Mouse (Mus musculus) stomach, embryonic 15.5 days (tissue): ENCODE data around the gene Miga2. TPM values are rescaled to one million over a fixed set of nuclear protein-coding genes. Genes with fewer than 3 reads are reported as not detected.

Experiments used
- ATAC-seq: fragments of 200-750 bp; cut with Nextera tagmentation; 2 replicates; pipeline ENCODE4 v1.8.0; 2017; ENCODE audit warnings: low read depth, moderate number of reproducible peaks, moderate TSS enrichment; ENCODE audit not compliant: insufficient read depth, low FRiP score
- H3K27ac ChIP-seq: fragments of 300-500 bp; sonication (generic); 2 replicates; pipeline ENCODE4 v1.5.1; 2015; ENCODE audit warnings: mild to moderate bottlenecking, inconsistent platforms
- H3K27me3 ChIP-seq: fragments of 300-500 bp; sonication (generic); replicated peaks from 2 replicates; pipeline ENCODE4 v1.6.1; 2015; ENCODE audit warnings: inconsistent platforms
- H3K36me3 ChIP-seq: fragments of 300-500 bp; sonication (generic); 2 replicates; pipeline ENCODE4 v1.6.1; 2015; ENCODE audit warnings: inconsistent platforms
- H3K4me1 ChIP-seq: fragments of 300-500 bp; sonication (generic); 2 replicates; pipeline ENCODE4 v1.6.1; 2015; ENCODE audit warnings: inconsistent platforms
- H3K4me2 ChIP-seq: fragments of 300-500 bp; sonication (generic); 2 replicates; pipeline ENCODE4 v1.6.1; 2015; ENCODE audit warnings: mild to moderate bottlenecking, inconsistent platforms
- H3K4me3 ChIP-seq: fragments of 300-500 bp; sonication (generic); replicated peaks from 2 replicates; pipeline ENCODE4 v1.5.1; 2015; ENCODE audit warnings: inconsistent platforms
- H3K9ac ChIP-seq: fragments of 300-500 bp; sonication (generic); 2 replicates; pipeline ENCODE4 v1.6.1; 2015; ENCODE audit warnings: inconsistent platforms
- H3K9me3 ChIP-seq: fragments of 300-500 bp; sonication (generic); 2 replicates; pipeline ENCODE4 v1.6.1; 2016; ENCODE audit warnings: inconsistent platforms
- WGBS: fragments of 180-500 bp; shearing (Covaris S2); methylation state at CpG from one replicate; pipeline ENCODE4 v1.1.7; 2015; 5-methylcytosine and 5-hydroxymethylcytosine counted together
- polyA plus RNA-seq: library from polyadenylated mRNA; unstranded; fragments of >200 nt; fragmentation: Nextera tagmentation; extraction: Ambion mirVana; gene quantifications from 2 replicates; pipeline ENCODE4 v1.2.1, GENCODE M21; 2015

Miga2 gene
- polyA plus RNA-seq, 1 experiment from 2014 or later, result 20.8 TPM

DNA sequence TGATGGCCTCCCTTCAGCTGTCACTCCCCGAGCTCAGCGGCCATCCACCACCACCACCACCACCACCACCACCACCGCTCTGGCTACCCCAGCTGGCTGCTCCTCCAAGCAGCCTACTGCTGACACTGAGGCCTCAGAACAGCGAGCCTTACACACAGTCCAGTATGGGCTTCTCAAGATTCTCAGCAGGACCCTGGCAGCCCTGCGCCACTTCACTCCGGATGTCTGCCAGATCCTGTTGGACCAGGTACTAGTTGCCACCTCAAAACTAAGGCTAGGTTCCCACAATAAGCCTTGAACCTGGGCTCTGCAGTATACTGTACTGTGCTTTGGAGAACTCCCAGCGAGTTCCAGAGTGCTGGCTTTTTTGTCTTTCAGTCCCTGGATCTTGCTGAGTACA, 21.5 kb upstream of the Miga2 start:
- Histone ChIP-seq H3K36me3 (peaks cover 80% of the 10 kb centered on the region), H3K4me3 (no peak overlapping the region), H3K27me3 (no peaks in the 10 kb centered on the region), H3K9me3 (no peaks in the 10 kb centered on the region), H3K4me2 (no peak overlapping the region), H3K4me1 (no peaks in the 10 kb centered on the region), H3K27ac (no peak overlapping the region), H3K9ac (no peak overlapping the region)
- ATAC-seq, result no peak
- 94% methylated on average over 7 of the region's 7 CpGs for WGBS

DNA sequence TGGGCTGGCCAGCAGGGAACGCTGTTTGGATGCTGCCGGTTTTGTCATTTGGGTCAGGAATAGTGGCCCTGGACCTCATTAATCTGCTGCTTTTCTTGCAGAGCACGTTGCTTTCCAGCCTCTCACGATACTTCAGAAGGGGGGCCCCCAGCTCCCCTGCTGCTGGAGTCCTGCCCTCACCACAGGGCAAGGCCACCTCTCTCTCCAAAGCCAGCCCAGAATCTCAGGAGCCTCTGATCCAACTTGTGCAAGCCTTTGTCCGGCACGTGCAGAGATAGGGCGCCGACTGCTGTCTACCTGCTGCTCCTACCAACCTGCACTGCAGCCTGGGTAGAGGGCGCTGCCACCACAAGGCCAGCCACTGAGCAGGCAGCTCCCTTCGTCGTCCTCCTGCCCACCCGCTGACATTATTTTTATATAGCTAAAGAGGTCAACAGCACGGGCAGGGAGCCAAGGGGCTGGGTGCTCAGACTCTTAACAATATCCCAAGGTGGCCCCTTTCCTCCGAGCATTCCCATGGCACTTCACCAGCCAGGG, 20.4 kb upstream of the Miga2 start:
- Histone ChIP-seq H3K36me3 (peaks cover 81% of the 10 kb centered on the region), H3K4me3 (no peak overlapping the region), H3K9ac (no peak overlapping the region), H3K27ac (peak overlapping the region; percentile 18; the same call in 1 of the 2 replicates), H3K27me3 (no peaks in the 10 kb centered on the region), H3K4me2 (no peak overlapping the region), H3K4me1 (no peaks in the 10 kb centered on the region), H3K9me3 (no peaks in the 10 kb centered on the region)
- WGBS, result 64% methylated on average over 14 of the region's 14 CpGs
- ATAC-seq, result no peak

DNA sequence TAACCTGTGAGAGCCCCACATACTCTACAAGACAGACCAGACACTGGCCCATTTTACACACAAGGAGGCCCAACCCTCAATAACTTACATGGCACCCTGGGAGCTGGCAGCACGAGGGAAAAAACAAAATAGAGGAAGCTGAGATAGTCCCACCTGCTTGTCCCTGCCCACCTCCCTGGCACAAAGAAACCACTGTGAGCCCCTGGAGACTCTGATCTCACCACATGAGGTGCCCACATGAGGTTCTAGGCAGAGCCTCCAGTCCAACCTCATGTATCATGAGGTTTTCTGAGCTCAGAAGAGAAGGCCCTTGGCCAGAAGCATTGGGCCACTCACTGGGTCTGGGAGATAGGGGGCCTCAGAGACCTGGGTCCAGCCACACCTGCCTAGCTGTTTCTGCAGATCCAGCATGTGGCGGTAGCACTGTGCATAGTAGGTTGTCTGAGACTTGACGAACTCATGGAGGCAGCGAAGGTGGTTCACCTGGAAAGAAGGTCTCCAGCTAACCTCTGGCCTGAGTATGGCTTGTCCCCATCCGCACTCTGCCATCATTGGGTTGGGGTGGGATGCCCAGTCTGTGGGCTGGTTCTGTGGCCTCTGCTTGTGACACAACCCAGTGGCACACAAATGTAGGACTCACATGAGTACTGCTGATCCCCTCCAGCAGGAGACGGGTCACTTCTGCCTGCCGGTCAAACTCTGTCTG, 17.9 kb upstream of the Miga2 start:
- peaks cover 78% of the 10 kb centered on the region for H3K36me3 ChIP-seq
- WGBS, result 86% methylated on average over 7 of the region's 7 CpGs
- H3K9me3 ChIP-seq, result no peaks in the 10 kb centered on the region
- ATAC-seq, result no peak
- no peak overlapping the region for H3K9ac ChIP-seq
- H3K4me3 ChIP-seq, result no peak overlapping the region
- no peaks in the 10 kb centered on the region for H3K4me1 ChIP-seq
- H3K27me3 ChIP-seq, result no peaks in the 10 kb centered on the region
- H3K27ac ChIP-seq, result no peak overlapping the region
- H3K4me2 ChIP-seq, result no peak overlapping the region

DNA sequence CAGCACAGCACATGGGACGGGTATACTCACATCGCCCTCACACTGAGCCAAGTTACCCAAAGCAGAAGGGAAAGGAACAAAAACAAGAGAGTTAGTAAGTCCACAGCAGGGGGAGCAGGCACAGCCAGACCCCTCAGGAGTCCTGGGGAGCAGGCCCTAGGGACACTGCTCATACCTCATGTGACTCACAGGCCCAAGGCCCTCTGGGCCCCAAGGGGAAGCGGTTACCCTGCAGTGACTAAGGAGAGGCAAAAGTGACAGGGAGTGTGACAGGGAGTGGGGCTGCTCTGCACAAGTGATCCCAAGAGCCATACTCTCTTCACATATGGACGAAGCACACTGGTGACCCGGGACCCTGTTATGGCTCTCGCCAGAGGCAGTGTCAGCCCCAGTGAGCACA, 14.8 kb upstream of the Miga2 start:
- Histone ChIP-seq H3K4me1 (0 out of 2 replicates have a peak, but pooled peaks cover 4% of the 10 kb centered on the region), H3K9me3 (no peaks in the 10 kb centered on the region), H3K9ac (no peak overlapping the region), H3K27ac (no peak overlapping the region), H3K4me2 (no peak overlapping the region), H3K4me3 (no peak overlapping the region), H3K36me3 (peaks cover 57% of the 10 kb centered on the region), H3K27me3 (no peaks in the 10 kb centered on the region)
- no peak for ATAC-seq
- WGBS, result 90% methylated on average over 6 of the region's 6 CpGs

DNA sequence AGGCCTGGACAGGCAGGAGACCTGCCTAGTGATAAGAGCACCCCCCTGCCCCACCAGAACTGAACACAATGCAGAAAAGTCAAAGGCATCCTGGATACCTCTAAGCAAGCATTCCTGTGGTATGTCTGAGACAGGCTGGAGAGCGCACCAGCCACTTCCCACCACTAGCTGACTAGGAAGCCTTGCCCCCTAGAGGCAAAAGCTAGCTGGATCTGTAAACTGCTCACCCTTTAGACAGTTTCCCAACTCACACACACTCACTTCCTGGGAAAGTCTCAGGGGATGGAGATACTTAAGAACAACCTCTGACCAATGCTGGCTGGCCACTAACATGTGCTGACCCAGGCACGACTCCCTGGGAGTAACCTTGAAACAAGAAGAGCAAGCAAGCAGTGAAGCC, 12.9 kb upstream of the Miga2 start:
- Histone ChIP-seq H3K27ac (no peak overlapping the region), H3K4me2 (no peak overlapping the region), H3K36me3 (peaks cover 38% of the 10 kb centered on the region), H3K9me3 (no peaks in the 10 kb centered on the region), H3K4me1 (peaks cover 16% of the 10 kb centered on the region), H3K9ac (no peak overlapping the region), H3K27me3 (no peaks in the 10 kb centered on the region), H3K4me3 (no peak overlapping the region)
- no peak for ATAC-seq
- WGBS, result 59% methylated on average over 2 of the region's 2 CpGs

DNA sequence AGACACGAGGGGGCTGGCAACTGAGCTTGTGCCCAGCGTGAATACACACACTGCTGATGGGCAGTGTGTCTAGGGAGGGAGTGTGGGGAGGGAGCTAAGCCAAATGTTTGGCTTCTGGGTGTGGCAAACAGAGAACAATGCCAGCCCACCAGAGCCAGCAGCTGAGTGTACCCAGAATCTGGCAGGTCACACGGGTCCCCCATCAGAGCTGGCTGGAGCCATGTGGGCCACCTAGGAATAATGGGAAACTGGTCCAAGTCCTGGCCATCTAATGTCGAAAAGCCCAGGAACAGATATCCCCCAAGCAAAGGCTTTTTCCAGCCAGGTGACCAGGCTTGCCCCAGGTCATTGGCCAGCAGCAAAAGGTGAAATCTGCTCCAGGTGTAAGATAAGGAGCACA, 8.2 kb upstream of the Miga2 start:
- H3K36me3 ChIP-seq, result peaks cover 5% of the 10 kb centered on the region
- 0 out of 2 replicates have a peak overlapping the region, but pooled peaks have one; percentile 2 for H3K4me2 ChIP-seq
- H3K27ac ChIP-seq, result peak overlapping the region; percentile 67
- peaks cover 49% of the 10 kb centered on the region for H3K4me1 ChIP-seq
- WGBS, result 50% methylated on average over 4 of the region's 4 CpGs
- H3K27me3 ChIP-seq, result no peaks in the 10 kb centered on the region
- ATAC-seq, result no peak; the same call in 1 of the 2 replicates
- H3K4me3 ChIP-seq, result no peak overlapping the region
- no peak overlapping the region for H3K9ac ChIP-seq
- H3K9me3 ChIP-seq, result no peaks in the 10 kb centered on the region

DNA sequence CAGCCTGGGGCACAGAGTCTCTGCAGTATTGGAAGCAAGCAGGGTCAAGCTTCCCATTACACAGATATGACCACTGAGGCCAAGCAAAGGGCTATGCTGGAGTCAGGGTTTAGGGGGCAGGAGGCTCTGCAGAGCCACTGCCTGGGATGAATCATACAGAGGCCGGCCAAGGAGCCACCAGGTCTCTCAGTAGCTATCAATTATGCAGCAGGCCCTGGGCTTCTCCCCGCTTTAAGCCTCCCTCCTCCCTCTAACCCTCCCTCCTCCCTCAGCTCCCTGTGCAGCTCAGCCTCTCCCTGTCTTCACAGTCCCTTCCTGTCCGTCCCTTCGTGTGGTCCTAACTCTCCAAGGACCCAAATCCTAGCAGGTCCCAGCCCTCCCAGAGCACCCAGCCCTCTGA, 7.8 kb upstream of the Miga2 start:
- ATAC-seq, result no peak
- peaks cover 49% of the 10 kb centered on the region for H3K4me1 ChIP-seq
- H3K36me3 ChIP-seq, result peaks cover 5% of the 10 kb centered on the region
- H3K4me3 ChIP-seq, result no peak overlapping the region
- no peak overlapping the region for H3K9ac ChIP-seq
- no peaks in the 10 kb centered on the region for H3K27me3 ChIP-seq
- WGBS, result 34% methylated on average over 4 of the region's 4 CpGs
- no peaks in the 10 kb centered on the region for H3K9me3 ChIP-seq
- H3K27ac ChIP-seq, result peak overlapping the region; percentile 67
- H3K4me2 ChIP-seq, result 0 out of 2 replicates have a peak overlapping the region, but pooled peaks have one; percentile 2

DNA sequence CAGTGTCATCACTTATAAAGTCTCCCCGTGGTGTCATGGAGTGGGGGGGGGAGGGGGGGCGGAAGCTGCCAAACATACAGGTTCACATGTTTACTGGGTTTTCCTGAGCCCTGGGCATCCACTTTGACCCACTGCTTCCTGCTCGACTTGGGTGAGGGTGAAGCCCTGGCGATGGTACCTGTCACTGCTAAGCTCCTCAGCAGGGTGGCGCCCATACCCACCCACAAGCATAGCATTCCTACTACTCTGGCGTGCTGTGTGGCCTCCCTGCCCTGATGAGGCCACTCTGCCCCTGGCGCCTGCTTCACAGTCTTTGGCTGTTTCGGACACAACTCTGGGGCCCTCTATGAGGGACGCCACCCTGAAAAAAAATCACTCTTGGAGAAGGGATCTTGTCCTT, 7.1 kb upstream of the Miga2 start:
- Histone ChIP-seq H3K4me3 (no peak overlapping the region), H3K27me3 (no peaks in the 10 kb centered on the region), H3K4me1 (peaks cover 49% of the 10 kb centered on the region), H3K4me2 (peak overlapping the region; percentile 96; the same call in 1 of the 2 replicates), H3K9me3 (no peaks in the 10 kb centered on the region), H3K9ac (no peak overlapping the region), H3K27ac (peak overlapping the region; percentile 82; the same call in 1 of the 2 replicates), H3K36me3 (peaks cover 5% of the 10 kb centered on the region)
- 57% methylated on average over 9 of the region's 9 CpGs for WGBS
- no peak for ATAC-seq

DNA sequence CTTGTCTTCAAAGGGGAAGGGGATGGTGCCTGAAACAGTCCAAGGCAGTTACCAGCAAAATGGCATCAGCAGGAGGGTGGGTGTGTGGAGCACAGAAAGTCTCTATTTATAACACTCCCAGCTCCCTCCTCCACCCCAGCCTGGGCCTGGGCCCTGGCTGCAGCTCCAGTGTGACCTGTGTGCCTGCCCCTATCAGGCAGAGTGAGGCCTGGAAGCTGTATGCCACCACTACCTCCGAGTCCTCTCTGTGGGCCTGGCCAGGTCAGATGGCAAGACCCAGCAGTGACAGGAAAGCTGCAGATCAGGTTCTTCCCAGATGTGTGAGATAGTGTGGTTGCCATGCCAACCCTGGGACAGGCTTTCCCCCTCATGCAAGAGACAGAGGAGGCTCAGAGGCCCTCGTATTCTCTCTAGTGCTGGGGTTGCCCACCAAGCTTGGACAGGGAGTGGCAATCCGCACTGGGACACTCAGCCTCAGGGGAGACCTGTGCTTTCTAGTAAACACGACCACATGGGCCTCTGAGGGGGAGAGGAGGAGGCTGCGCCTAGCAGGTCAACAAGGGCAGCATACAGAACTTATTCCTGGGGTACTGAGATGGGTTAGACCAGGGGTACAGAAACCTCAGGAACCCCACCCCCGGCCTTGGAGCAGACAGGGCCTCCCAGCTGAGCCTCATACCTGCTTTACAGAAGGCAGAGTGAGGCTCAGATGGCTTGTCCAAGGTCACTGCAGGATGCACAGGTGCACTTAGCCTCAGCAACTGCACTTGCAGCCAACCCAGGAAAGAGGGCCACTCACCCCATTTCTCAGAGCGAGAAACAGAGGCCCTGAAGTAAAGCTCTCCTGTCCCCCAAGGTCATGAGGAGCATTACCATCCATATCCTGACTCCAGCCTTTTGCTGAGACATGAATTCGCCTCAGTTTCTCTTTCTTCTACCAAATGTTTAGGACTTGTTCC, 6.2 kb upstream of the Miga2 start:
- Histone ChIP-seq H3K4me2 (peak overlapping the region; percentile 96), H3K36me3 (peaks cover 5% of the 10 kb centered on the region; the same call in 1 of the 2 replicates), H3K4me3 (peak overlapping the region; percentile 83), H3K4me1 (peaks cover 49% of the 10 kb centered on the region), H3K9me3 (no peaks in the 10 kb centered on the region), H3K9ac (peak overlapping the region; percentile 80; the same call in 1 of the 2 replicates), H3K27ac (peak overlapping the region; percentile 82), H3K27me3 (no peaks in the 10 kb centered on the region)
- no peak for ATAC-seq
- WGBS, result 46% methylated on average over 8 of the region's 8 CpGs

DNA sequence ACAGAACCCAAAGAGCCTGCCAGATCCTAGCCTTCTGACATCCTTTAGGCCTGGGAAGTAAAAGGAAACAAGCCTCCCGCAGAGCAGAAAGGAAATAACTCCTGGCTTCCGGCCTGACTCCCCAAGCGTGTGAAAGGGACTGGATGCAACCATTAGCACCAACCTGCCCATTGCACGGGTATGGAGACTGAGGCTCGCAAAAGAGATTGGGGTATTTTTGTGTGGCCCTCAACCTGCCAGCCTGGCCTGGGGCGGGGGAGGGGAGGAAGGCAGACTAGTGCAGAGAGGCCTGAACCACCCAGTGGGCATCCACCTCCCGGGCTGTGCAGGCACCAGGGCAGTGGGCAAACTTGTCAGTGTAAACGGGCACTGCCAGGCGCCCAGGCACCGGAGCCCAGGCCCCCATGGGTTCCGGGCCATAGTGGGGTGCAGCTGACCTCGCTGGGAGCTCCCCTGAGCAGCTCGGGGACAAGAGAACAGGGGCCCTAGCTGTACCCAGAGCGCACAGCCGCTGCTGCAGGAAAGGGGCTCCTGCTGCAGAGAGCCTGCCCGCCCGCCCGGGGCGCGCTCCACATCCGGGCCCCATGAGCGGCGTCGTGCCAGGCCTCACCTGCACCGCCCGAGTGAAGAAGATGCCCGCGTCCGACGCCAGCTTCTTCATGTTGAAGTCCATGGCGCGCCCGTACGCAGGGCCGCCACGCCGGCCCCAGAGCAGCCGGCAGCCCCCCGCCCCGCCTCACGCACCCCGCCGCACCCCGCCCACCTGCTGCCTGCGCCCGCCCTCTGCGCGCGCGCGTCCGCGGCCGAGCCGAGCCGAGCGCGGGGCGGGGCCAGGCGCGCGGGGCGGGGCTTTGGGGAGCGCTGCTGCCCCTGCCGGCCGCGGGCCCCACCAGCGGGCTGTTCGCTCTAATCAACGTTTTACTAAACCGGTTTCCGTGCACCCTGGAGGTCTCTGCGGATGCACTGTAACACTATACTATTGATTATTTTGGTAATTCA, 5.2 kb upstream of the Miga2 start, which contains the start of gene Sh3glb2:
Gene Sh3glb2, minus strand, starts transcription at position 805 of the 999 bp plus-strand sequence.
- Histone ChIP-seq H3K9me3 (no peaks in the 10 kb centered on the region), H3K9ac (peak within 1 kb of the TSS; percentile 80), H3K27me3 (no peaks in the 10 kb centered on the region), H3K27ac (peak within 1 kb of the TSS; percentile 82), H3K4me2 (peak within 1 kb of the TSS; percentile 96), H3K4me3 (peak within 1 kb of the TSS; percentile 83), H3K4me1 (peaks cover 47% of the 10 kb centered on the region), H3K36me3 (peaks cover 2% of the 10 kb centered on the region; the same call in 1 of the 2 replicates)
- 2% methylated on average over 73 of the region's 73 CpGs for WGBS
- peak; percentile 50 for ATAC-seq

DNA sequence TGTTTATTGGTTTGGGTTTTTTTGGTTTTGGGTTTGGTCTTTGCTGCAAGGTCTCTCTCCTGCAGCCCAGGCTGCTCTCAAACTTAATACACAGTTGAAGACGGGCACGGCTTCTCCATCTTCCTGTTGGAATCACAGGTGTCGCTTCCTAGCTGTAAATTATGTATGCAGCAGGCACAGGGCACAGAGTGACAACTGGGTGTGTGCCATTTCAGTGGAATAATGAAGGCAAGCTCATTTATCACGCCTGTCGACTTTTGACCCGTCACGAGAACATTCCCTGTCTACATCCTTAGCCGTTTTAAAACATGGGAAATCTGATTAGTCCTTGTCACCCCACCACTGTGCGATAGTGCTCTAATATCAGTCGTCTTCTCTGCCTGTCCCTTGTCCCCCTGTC, 3.4 kb upstream of the Miga2 start:
- Histone ChIP-seq H3K27ac (no peak overlapping the region), H3K4me1 (peaks cover 49% of the 10 kb centered on the region), H3K9ac (no peak overlapping the region), H3K36me3 (no peaks in the 10 kb centered on the region), H3K9me3 (no peaks in the 10 kb centered on the region), H3K27me3 (no peaks in the 10 kb centered on the region), H3K4me2 (no peak overlapping the region), H3K4me3 (no peak overlapping the region)
- 57% methylated on average over 10 of the region's 10 CpGs for WGBS
- ATAC-seq, result no peak
